22 mouse cellular contexts compared by ENCODE assay signal in genomic region chr7:97621346-97621745, GRCm38 (mm10). TPM values are rescaled to one million over a fixed set of nuclear protein-coding genes. Genes with fewer than 3 reads are reported as not detected.
DNase-seq lines count a peak whose midpoint lies in the region; ATAC-seq and TF ChIP-seq lines count a peak whose summit lies in the region.
"Had no signal": no experiment of that assay in that cellular context is flagged by ENCODE, and none has a peak within 500 bp of the region (broad histone marks: within the 10 kb centered on the region; RNA-seq: fewer than 3 reads in every experiment).

No protein-coding gene starts in this region.

- no peaks in the 10 kb centered on the region for H3K36me3 ChIP-seq in kidney, adult 2 months (ENCODE audit: control insufficient read depth, insufficient read depth, low read length)
- peaks cover 5% of the 10 kb centered on the region; the same call in 1 of the 2 replicates for H3K36me3 ChIP-seq in kidney, embryonic 14.5 days (ENCODE audit: control insufficient read depth, insufficient read depth, low read length)
- H3K36me3 ChIP-seq in kidney, embryonic 15.5 days: peaks cover 17% of the 10 kb centered on the region

- no peak for TF ChIP-seq CTCF in kidney, adult 2 months (conservative IDR thresholded peaks at IDR 0.05; ENCODE audit: insufficient read depth, insufficient read length, low read depth, low read length)

- no peak overlapping the region for H3K9ac ChIP-seq in kidney, embryonic 14.5 days (ENCODE audit: low read depth, low read length)
- no peak overlapping the region for H3K9ac ChIP-seq in kidney, embryonic 15.5 days
- H3K9ac ChIP-seq: embryonic facial prominence, embryonic 13.5 days; embryonic facial prominence, embryonic 15.5 days; forebrain, embryonic 12.5 days had no signal

- H3K4me3 ChIP-seq in kidney, adult 2 months (ENCODE audit: insufficient read depth, low read depth, low read length): no peak overlapping the region
- no peak overlapping the region for H3K4me3 ChIP-seq in kidney, embryonic 14.5 days (ENCODE audit: low read length)
- no peak overlapping the region for H3K4me3 ChIP-seq in kidney, embryonic 15.5 days (replicated peaks)
- H3K4me3 ChIP-seq: embryonic facial prominence, embryonic 13.5 days; embryonic facial prominence, embryonic 15.5 days; erythroblast, embryonic 14.5 days; forebrain, embryonic 10.5 days; forebrain, embryonic 12.5 days had no signal

- peaks cover 36% of the 10 kb centered on the region for H3K4me1 ChIP-seq in kidney, adult 2 months (ENCODE audit: control insufficient read depth, insufficient read depth, low read length)
- no peaks in the 10 kb centered on the region for H3K4me1 ChIP-seq in kidney, embryonic 14.5 days (ENCODE audit: control insufficient read depth, insufficient read depth, low read length)
- H3K4me1 ChIP-seq in kidney, embryonic 15.5 days: 0 out of 2 replicates have a peak, but pooled peaks cover 4% of the 10 kb centered on the region
- H3K4me1 ChIP-seq: embryonic facial prominence, embryonic 13.5 days; forebrain, embryonic 12.5 days had no signal

- no peak overlapping the region for H3K4me2 ChIP-seq in kidney, embryonic 14.5 days (replicated peaks; ENCODE audit: low read depth, low read length)
- H3K4me2 ChIP-seq in kidney, embryonic 15.5 days: no peak overlapping the region
- H3K4me2 ChIP-seq: embryonic facial prominence, embryonic 13.5 days; embryonic facial prominence, embryonic 15.5 days; forebrain, embryonic 12.5 days had no signal

- DNase-seq in kidney, adult 2 months: peak; percentile 74
- DNase-seq in kidney, adult 9 months: peak; percentile 73
- peak; percentile 21 to 58 for DNase-seq in kidney, postnatal 36 days
- DNase-seq in kidney, postnatal 4 days: no peak
- DNase-seq: adrenal gland, adult 2 months; adrenal gland, postnatal 10 days; adrenal gland, postnatal 25 days; cerebellum, adult 11 months; cerebellum, adult 18-20 months; cerebellum, adult 8-10 months; cerebellum, adult 9-11 months; cerebellum, postnatal 14 days; cerebellum, postnatal 36 days; embryo, embryonic 11 days had no signal

- no peak for ATAC-seq in kidney, embryonic 14.5 days (ENCODE audit: low FRiP score, low TSS enrichment)
- no peak for ATAC-seq in kidney, embryonic 15.5 days (replicated peaks; ENCODE audit: low FRiP score)
- ATAC-seq: forebrain, embryonic 14.5 days had no signal

- no peaks in the 10 kb centered on the region for H3K9me3 ChIP-seq in kidney, embryonic 14.5 days (ENCODE audit: control insufficient read depth, low read length)
- no peaks in the 10 kb centered on the region for H3K9me3 ChIP-seq in kidney, embryonic 15.5 days (replicated peaks)
- H3K9me3 ChIP-seq: embryonic facial prominence, embryonic 13.5 days; embryonic facial prominence, embryonic 15.5 days; forebrain, embryonic 10.5 days; forebrain, embryonic 12.5 days had no signal

- H3K27me3 ChIP-seq in kidney, adult 2 months (replicated peaks; ENCODE audit: control insufficient read depth, insufficient read depth, low read length): no peaks in the 10 kb centered on the region
- no peaks in the 10 kb centered on the region for H3K27me3 ChIP-seq in kidney, embryonic 14.5 days (ENCODE audit: control insufficient read depth, insufficient read depth, low read length)
- no peaks in the 10 kb centered on the region for H3K27me3 ChIP-seq in kidney, embryonic 15.5 days
- H3K27me3 ChIP-seq: embryonic facial prominence, embryonic 13.5 days; embryonic facial prominence, embryonic 15.5 days; forebrain, embryonic 12.5 days had no signal

- TF ChIP-seq POLR2A in kidney, adult 2 months (IDR thresholded peaks at IDR 0.05; ENCODE audit: low read depth, low read length): no peak

- WGBS in kidney, adult 2 months: 46% methylated on average over 5 of the region's 5 CpGs
- 94% methylated on average over 5 of the region's 5 CpGs for WGBS in kidney, embryonic 14.5 days
- WGBS in kidney, embryonic 15.5 days: 92% methylated on average over 5 of the region's 5 CpGs

- H3K27ac ChIP-seq in kidney, adult 2 months (ENCODE audit: insufficient read depth, low read depth, low read length): no peak overlapping the region
- no peak overlapping the region for H3K27ac ChIP-seq in kidney, embryonic 14.5 days (ENCODE audit: low read depth, low read length)
- no peak overlapping the region for H3K27ac ChIP-seq in kidney, embryonic 15.5 days
- H3K27ac ChIP-seq: embryonic facial prominence, embryonic 13.5 days; embryonic facial prominence, embryonic 15.5 days; forebrain, embryonic 10.5 days; forebrain, embryonic 12.5 days had no signal

RNA-seq across cellular contexts. Expression of gene Rsf1, which starts 41.7 kb away (rescaled TPM):
- polyA plus RNA-seq in kidney, adult 2 months (2012; rRNA removed): 2.2 and 3.3 TPM in 2 replicates
- 19.0 and 28.4 TPM in 2 replicates for polyA plus RNA-seq in kidney, embryonic 14.5 days (2014; fragmentation: Nextera tagmentation; extraction: Ambion mirVana)
- polyA plus RNA-seq in kidney, embryonic 15.5 days (2015; fragmentation: Nextera tagmentation; extraction: Ambion mirVana): 23.8 and 27.8 TPM in 2 replicates

RNA-seq across cellular contexts. Expression of gene Aamdc, which starts 42.0 kb away (rescaled TPM):
- 70.0 and 93.0 TPM in 2 replicates for polyA plus RNA-seq in kidney, adult 2 months (2012; rRNA removed)
- 44.4 and 50.8 TPM in 2 replicates for polyA plus RNA-seq in kidney, embryonic 14.5 days (2014; fragmentation: Nextera tagmentation; extraction: Ambion mirVana)
- polyA plus RNA-seq in kidney, embryonic 15.5 days (2015; fragmentation: Nextera tagmentation; extraction: Ambion mirVana): 45.9 and 51.7 TPM in 2 replicates

Comparison
In these comparisons a context has a peak if more than half of its experiments do, and no peak if none do; other contexts are left out.
1. DNase-seq: peak in kidney, adult 2 months (single experiment), kidney, adult 9 months (single experiment) and kidney, postnatal 36 days (2 of 2); none in kidney, postnatal 4 days (0 of 2).